8 mouse cellular contexts compared by ENCODE assay signal in genomic region chr1:180904039-180904814, GRCm38 (mm10). TPM values are rescaled to one million over a fixed set of nuclear protein-coding genes. Genes with fewer than 3 reads are reported as not detected.
A peak's percentile ranks its signal among the peaks of the same experiment; 100 is the strongest.
DNase-seq lines count a peak whose midpoint lies in the region; ATAC-seq lines count a peak whose summit lies in the region.

Gene Pycr2 (plus strand): TSS chr1:180904293.

- H3K36me3 ChIP-seq in hindbrain, embryonic 10.5 days: peaks cover 38% of the 10 kb centered on the region

- H3K9me3 ChIP-seq in hindbrain, embryonic 10.5 days: no peaks in the 10 kb centered on the region

- H3K4me1 ChIP-seq in hindbrain, embryonic 10.5 days (replicated peaks): peaks cover 30% of the 10 kb centered on the region

- under 1% methylated on average over 52 of the region's 52 CpGs for WGBS in hindbrain, embryonic 10.5 days

- ATAC-seq in frontal cortex, adult (ENCODE audit: low TSS enrichment): peak; percentile 99

- peak within 1 kb of the TSS; percentile 94 for H3K27ac ChIP-seq in hindbrain, embryonic 10.5 days

- DNase-seq in MN1 (ENCODE audit: low spot score): peak; percentile 98
- peak; percentile 90 for DNase-seq in cerebellum, adult 9-10 months
- peak; percentile 97 for DNase-seq in hindbrain, embryonic 10.5 days (ENCODE audit: low spot score)
- DNase-seq in layer of hippocampus, postnatal 10 days (ENCODE audit: low spot score in 2 of 2): peak; percentile 92 to 96
- peak; percentile 96 for DNase-seq in lung, postnatal 10 days
- peak; percentile 93 for DNase-seq in ovary, postnatal 36 days (ENCODE audit: low spot score)
- peak; percentile 95 for DNase-seq in thymus, postnatal 25 days

- H3K27me3 ChIP-seq in hindbrain, embryonic 10.5 days (ENCODE audit: insufficient read depth, poor library complexity, severe bottlenecking): no peaks in the 10 kb centered on the region

- peak within 1 kb of the TSS; percentile 94 for H3K4me3 ChIP-seq in hindbrain, embryonic 10.5 days

RNA-seq across cellular contexts. Expression of gene Pycr2, which starts in this region (rescaled TPM):
- 125 and 138 TPM in 2 replicates for polyA plus RNA-seq in hindbrain, embryonic 10.5 days (2016; fragmentation: Nextera tagmentation; extraction: Ambion mirVana)
- total RNA-seq in layer of hippocampus, postnatal 10 days (2021): 10 to 100 TPM; 29.6 to 31.4 TPM

Comparison
In these comparisons a context has a peak if more than half of its experiments do, and no peak if none do; other contexts are left out.
1. Peak in every context shown above with its lines: DNase-seq, ATAC-seq, H3K4me3 ChIP-seq and H3K27ac ChIP-seq.